ENCODE assay signal across 9 mouse cellular contexts in the genomic region with DNA sequence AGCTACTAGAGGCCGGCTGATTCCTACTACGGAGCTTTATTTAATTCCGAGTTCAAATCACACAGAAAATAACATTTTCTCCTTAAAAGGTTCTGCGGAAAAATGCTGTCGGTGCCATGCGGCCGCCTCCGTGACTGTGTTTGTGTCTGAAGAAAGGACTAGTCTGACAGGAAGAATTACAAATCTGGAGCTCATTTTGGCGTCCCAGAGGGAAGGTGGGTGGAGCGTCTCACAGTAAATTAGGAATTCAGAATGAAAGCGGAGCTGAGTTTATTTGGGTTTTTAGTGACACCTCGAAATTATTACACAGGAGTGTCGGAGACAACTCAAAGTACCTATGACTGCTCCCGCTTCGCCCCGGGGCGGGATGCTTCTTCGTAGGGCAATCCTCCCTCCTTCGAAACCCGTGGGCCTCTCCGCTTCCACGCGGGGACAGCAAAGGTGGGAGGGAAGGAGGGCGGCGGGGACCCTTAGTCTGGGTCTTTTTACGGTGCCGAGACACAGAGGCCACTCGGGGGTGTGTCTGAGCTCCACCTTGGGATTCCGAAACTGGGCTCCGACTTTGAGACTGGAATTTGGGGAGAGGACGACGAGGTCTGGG. TPM values are rescaled to one million over a fixed set of nuclear protein-coding genes. Genes with fewer than 3 reads are reported as not detected.
DNase-seq lines count a peak whose midpoint lies in the region; ATAC-seq and TF ChIP-seq lines count a peak whose summit lies in the region.
"Had no signal": no experiment of that assay in that cellular context is flagged by ENCODE, and none has a peak within 500 bp of the region (broad histone marks: within the 10 kb centered on the region; RNA-seq: fewer than 3 reads in every experiment).

No protein-coding gene starts in this region.

- no peak for ATAC-seq in megakaryocyte, adult 5-6 weeks (ENCODE audit: poor library complexity, severe bottlenecking)
- no peak for ATAC-seq in embryonic facial prominence, embryonic 13.5 days (ENCODE audit: insufficient number of reproducible peaks, insufficient read depth, low FRiP score, low TSS enrichment, low read depth)
- no peak for ATAC-seq in midbrain, embryonic 12.5 days (ENCODE audit: low FRiP score, low read depth)
- ATAC-seq in stomach, embryonic 14.5 days (ENCODE audit: insufficient number of reproducible peaks, insufficient read depth, low FRiP score, low read depth), result peak; percentile 1; the same call in 1 of the 2 replicates

- H3K36me3 ChIP-seq in megakaryocyte, embryonic 14.5 days (replicated peaks; ENCODE audit: low read length), result no peaks in the 10 kb centered on the region
- H3K36me3 ChIP-seq in embryonic facial prominence, embryonic 13.5 days, result no peaks in the 10 kb centered on the region
- H3K36me3 ChIP-seq in heart, adult 2 months (ENCODE audit: control insufficient read depth, insufficient read depth, low read length), result peaks cover 6% of the 10 kb centered on the region
- no peaks in the 10 kb centered on the region for H3K36me3 ChIP-seq in midbrain, embryonic 12.5 days
- no peaks in the 10 kb centered on the region for H3K36me3 ChIP-seq in stomach, embryonic 14.5 days (ENCODE audit: control insufficient read depth, insufficient read depth, low read length)

- H3K4me2 ChIP-seq in embryonic facial prominence, embryonic 13.5 days, result peak overlapping the region; percentile 81
- peak overlapping the region; percentile 97 for H3K4me2 ChIP-seq in midbrain, embryonic 12.5 days (replicated peaks)
- peak overlapping the region; percentile 71 for H3K4me2 ChIP-seq in stomach, embryonic 14.5 days (replicated peaks; ENCODE audit: low read depth, low read length)

- no peak for TF ChIP-seq CTCF in heart, adult 2 months (IDR thresholded peaks at IDR 0.05)

- intact Hi-C loops in heart, adult 2 months (cut with DNase I), result loop anchor here (5.0 kb wide), 3 partner anchors 40 to 120 kb away; a partner anchor contains a TSS
- intact Hi-C loops in left cerebral cortex, postnatal 4 days (cut with DNase I), result loop anchor here (5.0 kb wide), 1 partner anchor 105 kb away; no protein-coding TSS in a partner anchor

- peaks cover 21% of the 10 kb centered on the region for H3K27me3 ChIP-seq in megakaryocyte, embryonic 14.5 days (replicated peaks)
- no peaks in the 10 kb centered on the region for H3K27me3 ChIP-seq in embryonic facial prominence, embryonic 13.5 days
- H3K27me3 ChIP-seq in heart, adult 2 months (ENCODE audit: control insufficient read depth, insufficient read depth, low read length), result no peaks in the 10 kb centered on the region
- H3K27me3 ChIP-seq in midbrain, embryonic 12.5 days, result peaks cover 10% of the 10 kb centered on the region
- H3K27me3 ChIP-seq in stomach, embryonic 14.5 days (ENCODE audit: control insufficient read depth, insufficient read depth, low read length), result no peaks in the 10 kb centered on the region
- H3K27me3 ChIP-seq: Patski had no signal

- DNase-seq in heart, adult 2 months, result peak; percentile 65 to 67
- peak; percentile 65 for DNase-seq in kidney, adult 18-20 months
- DNase-seq in left cerebral cortex, postnatal 4 days, result peak; percentile 8

- peak overlapping the region; percentile 97 for H3K27ac ChIP-seq in embryonic facial prominence, embryonic 13.5 days
- H3K27ac ChIP-seq in heart, adult 2 months, result peak overlapping the region; percentile 77
- H3K27ac ChIP-seq in midbrain, embryonic 12.5 days (replicated peaks), result no peak overlapping the region
- peak overlapping the region; percentile 79 for H3K27ac ChIP-seq in stomach, embryonic 14.5 days (ENCODE audit: low read length)

- no peak for TF ChIP-seq EP300 in heart, adult 2 months (IDR thresholded peaks at IDR 0.05; ENCODE audit: insufficient read depth, low read depth, low read length)

- WGBS in embryonic facial prominence, embryonic 13.5 days, result under 1% methylated on average over 32 of the region's 32 CpGs
- whole genome bisulfite sequencing in heart, adult 2 months, result 1% methylated on average over 32 of the region's 32 CpGs
- WGBS in midbrain, embryonic 12.5 days, result 1% methylated on average over 32 of the region's 32 CpGs
- WGBS in stomach, embryonic 14.5 days, result under 1% methylated on average over 32 of the region's 32 CpGs

- H3K9ac ChIP-seq in embryonic facial prominence, embryonic 13.5 days, result peak overlapping the region; percentile 96
- peak overlapping the region; percentile 68 for H3K9ac ChIP-seq in heart, adult 2 months (ENCODE audit: low read depth, low read length)
- peak overlapping the region; percentile 63 for H3K9ac ChIP-seq in midbrain, embryonic 12.5 days (replicated peaks)
- peak overlapping the region; percentile 7; the same call in 1 of the 2 replicates for H3K9ac ChIP-seq in stomach, embryonic 14.5 days (replicated peaks; ENCODE audit: low read depth, low read length)

- H3K4me1 ChIP-seq in megakaryocyte, embryonic 14.5 days, result peaks cover 45% of the 10 kb centered on the region
- peaks cover 39% of the 10 kb centered on the region for H3K4me1 ChIP-seq in embryonic facial prominence, embryonic 13.5 days
- H3K4me1 ChIP-seq in heart, adult 2 months (ENCODE audit: control insufficient read depth, insufficient read depth, low read length), result peaks cover 2% of the 10 kb centered on the region
- peaks cover 22% of the 10 kb centered on the region for H3K4me1 ChIP-seq in midbrain, embryonic 12.5 days
- H3K4me1 ChIP-seq in stomach, embryonic 14.5 days (ENCODE audit: control insufficient read depth, insufficient read depth, low read length), result peaks cover 15% of the 10 kb centered on the region

- 0 out of 2 replicates have a peak, but pooled peaks have one; percentile 30 for TF ChIP-seq POLR2A in heart, adult 2 months (IDR thresholded peaks at IDR 0.05; ENCODE audit: insufficient read depth, low read depth, low read length)

- no peaks in the 10 kb centered on the region for H3K9me3 ChIP-seq in megakaryocyte, embryonic 14.5 days
- no peaks in the 10 kb centered on the region for H3K9me3 ChIP-seq in embryonic facial prominence, embryonic 13.5 days
- H3K9me3 ChIP-seq in midbrain, embryonic 12.5 days, result no peaks in the 10 kb centered on the region
- H3K9me3 ChIP-seq in stomach, embryonic 14.5 days (ENCODE audit: control insufficient read depth, low read depth, low read length), result no peaks in the 10 kb centered on the region

- H3K79me2 ChIP-seq in heart, adult 2 months (replicated peaks; ENCODE audit: control insufficient read depth, insufficient read depth, low read length), result 0 out of 2 replicates have a peak, but pooled peaks cover 1% of the 10 kb centered on the region

- peak overlapping the region; percentile 95 for H3K4me3 ChIP-seq in megakaryocyte, embryonic 14.5 days (replicated peaks)
- peak overlapping the region; percentile 97 for H3K4me3 ChIP-seq in embryonic facial prominence, embryonic 13.5 days
- H3K4me3 ChIP-seq in heart, adult 2 months, result peak overlapping the region; percentile 80
- H3K4me3 ChIP-seq in midbrain, embryonic 12.5 days, result peak overlapping the region; percentile 96
- peak overlapping the region; percentile 94 for H3K4me3 ChIP-seq in stomach, embryonic 14.5 days (ENCODE audit: low read depth, low read length)

RNA-seq across cellular contexts. Expression of a gene that starts 0.9 kb away (rescaled TPM):
- polyA plus RNA-seq in megakaryocyte, embryonic 14.5 days (2012; ENCODE audit: insufficient read depth, low replicate concordance), result 0.79 TPM in 1 of 2 replicates, not detected in the other
- total RNA-seq in megakaryocyte, adult 5-6 weeks (2015), result 22.9 and 25.3 TPM in 2 replicates
- 27.8 and 32.9 TPM in 2 replicates for total RNA-seq in megakaryocyte, adult 5-6 weeks (2017)
- 45.1 and 45.7 TPM in 2 replicates for polyA plus RNA-seq in embryonic facial prominence, embryonic 13.5 days (2015; fragmentation: Nextera tagmentation; extraction: Ambion mirVana)
- 10 to 100 TPM; 13.8 to 14.2 TPM for total RNA-seq in heart, adult 2 months (2021)
- 5.1 and 10.7 TPM in 2 replicates for polyA plus RNA-seq in heart, adult 2 months (2012; rRNA removed)
- 10 to 100 TPM; 51.4 to 60.1 TPM for total RNA-seq in left cerebral cortex, postnatal 4 days (2021)
- 109 and 121 TPM in 2 replicates for polyA plus RNA-seq in midbrain, embryonic 12.5 days (2016; fragmentation: Nextera tagmentation; extraction: Ambion mirVana)
- 45.0 and 48.2 TPM in 2 replicates for polyA plus RNA-seq in stomach, embryonic 14.5 days (2014; fragmentation: Nextera tagmentation; extraction: Ambion mirVana)

Comparison
In these comparisons a context has a peak if more than half of its experiments do, and no peak if none do; other contexts are left out.
1. H3K9ac ChIP-seq: peak in every context shown above with its lines; median percentile 96 in embryonic facial prominence, embryonic 13.5 days; 68 in heart, adult 2 months; 63 in midbrain, embryonic 12.5 days; 7 in stomach, embryonic 14.5 days.
2. DNase-seq: peak in every context shown above with its lines; median percentile 66 in heart, adult 2 months; 65 in kidney, adult 18-20 months; 8 in left cerebral cortex, postnatal 4 days.